In the genomic region with DNA sequence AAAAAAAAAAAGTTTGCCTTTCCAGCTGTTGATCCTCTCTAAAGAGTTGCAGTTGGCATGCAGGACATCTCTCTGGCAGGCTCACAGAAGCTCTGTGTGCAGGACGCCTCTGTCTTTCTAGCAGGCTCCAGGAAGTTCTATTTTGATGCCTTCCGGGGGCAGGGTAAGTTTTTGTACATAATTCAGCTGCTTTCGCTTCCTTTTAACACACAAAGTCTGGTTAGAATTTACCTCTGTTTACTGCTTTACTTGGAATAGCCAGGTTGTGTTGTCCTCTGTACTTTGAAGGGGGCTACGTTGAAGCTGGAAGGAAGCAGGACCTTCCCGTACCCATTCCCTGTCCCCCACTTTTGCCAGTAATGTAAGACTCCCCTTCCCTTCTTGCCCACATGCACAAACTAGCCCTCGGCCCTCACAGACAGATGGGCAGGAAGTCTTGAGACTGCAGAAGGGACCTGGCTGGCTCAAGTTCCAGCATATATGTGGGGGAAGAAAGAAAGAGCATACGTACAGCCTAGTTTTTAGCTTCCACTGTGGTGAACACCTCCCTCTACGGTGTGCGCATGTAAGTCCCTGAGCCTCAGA, we compare ENCODE assay signal across 8 mouse cellular contexts.
A peak's percentile ranks its signal among the peaks of the same experiment; 100 is the strongest.
DNase-seq lines count a peak whose midpoint lies in the region; ATAC-seq lines count a peak whose summit lies in the region.

No protein-coding gene starts in this region.

- 83% methylated on average over 9 of the region's 9 CpGs for WGBS in forebrain, embryonic 10.5 days
- 82% methylated on average over 9 of the region's 9 CpGs for WGBS in hindbrain, embryonic 16.5 days

- peaks cover 33% of the 10 kb centered on the region; the same call in 1 of the 2 replicates for H3K27me3 ChIP-seq in forebrain, embryonic 10.5 days (ENCODE audit: poor library complexity, severe bottlenecking)
- no peaks in the 10 kb centered on the region for H3K27me3 ChIP-seq in hindbrain, embryonic 16.5 days (replicated peaks; ENCODE audit: control insufficient read depth, insufficient read depth, low read length)

- peak overlapping the region; percentile 87 for H3K27ac ChIP-seq in brown adipose tissue, adult 24 weeks (replicated peaks; ENCODE audit: low read depth, low read length)
- H3K27ac ChIP-seq in forebrain, embryonic 10.5 days: no peak overlapping the region
- H3K27ac ChIP-seq in hindbrain, embryonic 16.5 days (ENCODE audit: low read depth, low read length): no peak overlapping the region

- no peak for ATAC-seq in hindbrain, embryonic 16.5 days

- H3K4me3 ChIP-seq in brown adipose tissue, adult 24 weeks (ENCODE audit: insufficient read depth, low read depth, low read length): peak overlapping the region; percentile 23; the same call in 1 of the 2 replicates
- no peak overlapping the region for H3K4me3 ChIP-seq in forebrain, embryonic 10.5 days
- H3K4me3 ChIP-seq in hindbrain, embryonic 16.5 days (ENCODE audit: low read length): no peak overlapping the region

- H3K36me3 ChIP-seq in forebrain, embryonic 10.5 days (replicated peaks): no peaks in the 10 kb centered on the region
- no peaks in the 10 kb centered on the region for H3K36me3 ChIP-seq in hindbrain, embryonic 16.5 days (ENCODE audit: control insufficient read depth, insufficient read depth, low read length)

- H3K9me3 ChIP-seq in forebrain, embryonic 10.5 days: no peaks in the 10 kb centered on the region
- no peaks in the 10 kb centered on the region for H3K9me3 ChIP-seq in hindbrain, embryonic 16.5 days (ENCODE audit: control insufficient read depth, low read length)

- peak; percentile 67 for DNase-seq in A20 (ENCODE audit: low read depth, low spot score)
- peak; percentile 48 for DNase-seq in kidney, adult 9 months
- peak; percentile 37 to 62 for DNase-seq in lung, postnatal 4 days
- peak; percentile 22 to 53 for DNase-seq in thymus, postnatal 10 days (ENCODE audit: low spot score in 2 of 2)
- no peak for DNase-seq in forebrain, embryonic 10.5 days (ENCODE audit: extremely low spot score, low spot score)
- DNase-seq in adrenal gland, adult 2 months: no peak

- H3K9ac ChIP-seq in hindbrain, embryonic 16.5 days (ENCODE audit: low read depth, low read length): no peak overlapping the region

- H3K4me2 ChIP-seq in hindbrain, embryonic 16.5 days (ENCODE audit: low read length): no peak overlapping the region

- H3K4me1 ChIP-seq in brown adipose tissue, adult 24 weeks (ENCODE audit: control insufficient read depth, insufficient read depth, insufficient read length, low read length): peaks cover 14% of the 10 kb centered on the region
- peaks cover 53% of the 10 kb centered on the region for H3K4me1 ChIP-seq in forebrain, embryonic 10.5 days
- H3K4me1 ChIP-seq in hindbrain, embryonic 16.5 days (ENCODE audit: control insufficient read depth, insufficient read depth, low read depth, low read length): peaks cover 16% of the 10 kb centered on the region

Comparison
In these comparisons a context has a peak if more than half of its experiments do, and no peak if none do; other contexts are left out.
1. DNase-seq: peak in A20 (single experiment), kidney, adult 9 months (single experiment), lung, postnatal 4 days (2 of 2) and thymus, postnatal 10 days (2 of 2); none in forebrain, embryonic 10.5 days (single experiment) and adrenal gland, adult 2 months (single experiment).